Mouse (Mus musculus) heart, adult 9 months (tissue): ENCODE data around the gene Synpo2.

Source experiments
- DNase-seq, 2 experiments: peaks; one replicate each; pipeline ENCODE4 v3.0.0; 2022; ENCODE audit warnings: low spot score in 2 of 2

The Synpo2 gene

DNA sequence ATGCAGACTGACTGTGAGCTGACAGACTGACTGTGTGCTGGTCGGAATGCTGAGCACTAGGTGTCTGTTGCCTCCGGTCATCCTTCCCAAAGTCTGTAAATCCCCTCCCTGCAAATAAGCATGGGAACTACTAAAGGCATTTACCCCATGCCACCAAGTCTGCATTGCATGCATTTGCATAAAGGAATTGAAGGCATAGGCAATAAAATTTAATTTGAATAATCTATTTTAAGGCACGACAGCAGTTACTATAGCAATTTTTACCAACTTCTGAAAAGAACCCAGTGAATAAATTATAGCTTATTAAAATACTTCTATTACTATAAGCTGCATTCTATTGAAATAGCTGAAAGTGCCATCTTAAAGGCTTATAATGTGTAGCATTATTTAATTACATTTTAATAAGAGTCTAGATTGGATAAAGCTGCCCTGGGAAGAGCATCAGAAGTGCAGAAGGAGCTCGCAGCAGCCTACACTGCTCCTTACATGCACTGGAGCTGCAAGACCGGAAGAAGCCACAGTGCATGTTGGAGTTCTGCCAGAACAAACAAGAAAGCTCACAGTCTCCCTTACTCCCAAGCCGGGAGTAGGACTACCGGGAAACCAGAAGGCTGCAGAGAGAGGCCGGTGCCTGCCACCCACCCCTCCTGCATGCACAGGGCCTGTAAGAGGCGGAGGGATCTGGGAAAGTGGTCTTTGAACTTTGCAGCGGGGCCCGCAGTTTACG, 142.9 kb downstream of the Synpo2 start:
- no peak for DNase-seq

DNA sequence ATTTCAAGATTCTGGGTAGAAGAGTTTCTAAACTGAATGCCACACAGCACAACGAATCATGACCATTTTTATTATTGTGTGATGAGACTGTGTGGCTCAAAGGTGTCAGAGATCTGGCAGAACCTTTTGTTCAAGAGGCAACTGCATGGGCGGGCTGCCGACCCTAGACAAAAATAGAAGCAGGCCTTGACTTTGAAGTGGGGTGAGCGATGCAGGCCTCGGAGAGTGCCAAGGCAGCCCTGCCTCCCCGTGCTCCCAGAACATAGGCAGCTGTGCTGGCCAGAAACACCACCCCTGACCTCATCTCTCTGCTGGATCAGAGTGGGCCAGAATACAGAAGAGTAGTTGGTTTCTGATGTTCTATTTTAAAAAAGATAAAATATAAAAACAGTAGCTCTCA, 143.5 kb downstream of the Synpo2 start:
- DNase-seq: peak; percentile 80 to 85

DNA sequence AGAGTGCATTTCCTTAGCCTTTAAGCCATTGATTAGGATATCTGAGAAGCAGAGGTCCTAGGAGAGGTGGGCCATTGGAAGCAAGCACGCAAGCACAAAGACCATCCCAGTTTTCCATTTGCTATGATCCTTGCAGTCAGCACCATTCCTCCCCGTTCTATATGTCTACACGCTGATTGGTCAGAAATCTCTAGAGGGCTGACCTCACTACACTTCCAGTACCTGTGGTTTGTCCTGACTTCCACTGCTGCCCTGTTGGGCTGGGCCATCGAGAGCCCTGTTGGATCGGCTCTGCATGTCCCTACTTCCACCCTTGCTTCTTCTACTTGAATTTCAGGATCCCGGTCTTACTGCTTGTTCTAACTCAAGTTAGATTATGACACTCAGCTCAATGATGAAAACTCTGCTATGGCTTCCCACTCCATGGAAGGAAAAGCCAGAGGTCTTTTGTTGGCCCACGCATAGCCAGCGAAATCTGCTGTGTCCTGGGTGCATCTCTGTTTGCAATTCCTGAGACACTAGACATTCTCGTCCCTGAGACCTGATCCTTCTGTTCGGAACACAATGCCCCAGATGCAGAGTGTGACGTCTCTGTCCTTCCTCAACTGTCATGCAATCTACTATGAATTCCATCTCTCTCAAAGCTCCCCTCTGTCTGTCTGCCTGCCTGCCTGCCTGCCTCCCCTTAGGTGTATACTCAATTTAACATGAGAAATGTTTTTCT, 146.5 kb downstream of the Synpo2 start:
- DNase-seq: no peak

DNA sequence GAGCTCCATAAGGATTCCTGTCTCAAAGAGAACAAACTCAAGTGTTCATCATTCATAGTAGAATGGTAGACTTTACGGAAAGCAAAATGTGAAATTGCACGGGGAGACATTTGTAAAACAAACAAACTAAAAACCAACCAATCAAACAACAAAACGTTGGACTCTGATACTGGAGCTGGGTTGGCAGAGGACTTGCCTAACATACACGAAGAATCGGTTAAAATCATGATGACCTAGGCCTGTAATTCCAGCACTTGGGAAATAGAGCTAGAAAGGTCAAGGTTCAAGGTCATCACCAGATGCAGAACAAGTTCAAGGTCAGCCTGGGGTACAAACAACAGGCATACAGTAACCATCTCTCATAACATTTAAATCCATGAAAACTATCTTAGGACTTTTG, 147.7 kb downstream of the Synpo2 start:
- no peak for DNase-seq

DNA sequence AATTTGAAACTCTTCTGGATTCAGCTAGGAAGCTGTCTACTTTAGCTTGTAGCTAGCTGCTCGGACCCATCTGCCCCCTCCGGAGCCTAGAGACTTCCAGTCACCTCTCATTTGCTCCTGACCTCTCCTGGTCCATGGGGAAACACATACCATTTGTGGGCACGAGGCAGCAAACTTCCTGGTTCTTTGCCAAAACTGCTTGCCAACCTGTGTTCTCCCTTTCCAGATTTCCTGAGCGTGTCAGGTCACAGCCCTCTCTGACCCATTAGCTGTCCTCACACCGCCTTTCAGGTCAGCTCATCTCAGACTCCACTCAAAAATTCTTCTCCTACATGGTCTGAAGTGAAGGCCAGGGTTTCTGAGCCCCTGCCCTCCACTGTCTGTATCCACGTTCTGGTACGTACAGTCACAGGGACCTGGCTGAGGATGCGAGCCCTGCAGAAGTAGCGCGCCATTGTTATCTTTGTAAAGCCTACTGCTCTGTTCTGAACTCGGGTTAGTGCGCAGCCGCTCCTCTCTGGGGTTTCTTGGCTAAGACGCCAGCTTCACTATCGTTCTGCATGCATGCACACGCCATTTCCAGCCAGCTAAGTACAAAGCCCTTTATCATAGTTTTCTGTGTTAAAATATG, 150.0 kb downstream of the Synpo2 start:
- peak; percentile 66 to 85 for DNase-seq

DNA sequence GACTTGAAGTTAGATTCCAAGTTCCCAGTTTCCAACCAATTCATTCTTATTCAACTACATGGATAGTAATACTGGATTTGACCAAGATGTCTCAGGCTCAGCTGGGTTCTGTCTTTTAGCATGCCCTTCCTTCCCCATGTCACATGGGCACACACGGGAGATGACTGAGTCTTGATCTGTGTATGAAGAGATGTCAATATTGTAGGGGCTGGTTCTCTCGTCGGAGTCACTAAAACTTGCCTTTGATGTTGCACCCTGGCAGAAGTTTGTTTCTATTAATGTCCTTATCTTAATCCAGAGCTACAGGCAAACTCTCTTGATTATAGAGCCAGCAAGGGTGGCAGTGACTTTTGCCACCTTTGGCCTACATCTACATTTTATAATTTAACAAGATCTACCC, 154.3 kb downstream of the Synpo2 start:
- peak; percentile 25 to 47 for DNase-seq

DNA sequence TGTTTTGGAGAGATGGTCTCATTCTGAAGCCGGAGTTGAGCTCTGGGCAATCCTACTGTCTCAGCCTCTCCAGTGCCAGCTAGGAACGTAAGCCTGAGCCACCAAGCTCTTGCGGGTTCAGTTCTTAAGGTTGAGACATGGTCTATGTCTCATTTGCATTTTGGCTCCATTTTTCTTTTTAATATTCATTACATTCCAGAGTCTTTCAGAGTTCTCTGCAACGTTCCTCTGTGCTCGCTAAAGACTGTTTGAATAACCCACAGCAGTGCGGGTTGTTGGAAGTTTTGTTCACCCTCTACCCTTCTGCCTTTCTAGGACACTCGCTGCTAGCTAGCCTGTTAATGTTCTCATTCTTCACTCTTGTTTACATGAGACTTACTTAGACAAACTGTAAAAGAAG, 155.0 kb downstream of the Synpo2 start:
- no peak for DNase-seq

DNA sequence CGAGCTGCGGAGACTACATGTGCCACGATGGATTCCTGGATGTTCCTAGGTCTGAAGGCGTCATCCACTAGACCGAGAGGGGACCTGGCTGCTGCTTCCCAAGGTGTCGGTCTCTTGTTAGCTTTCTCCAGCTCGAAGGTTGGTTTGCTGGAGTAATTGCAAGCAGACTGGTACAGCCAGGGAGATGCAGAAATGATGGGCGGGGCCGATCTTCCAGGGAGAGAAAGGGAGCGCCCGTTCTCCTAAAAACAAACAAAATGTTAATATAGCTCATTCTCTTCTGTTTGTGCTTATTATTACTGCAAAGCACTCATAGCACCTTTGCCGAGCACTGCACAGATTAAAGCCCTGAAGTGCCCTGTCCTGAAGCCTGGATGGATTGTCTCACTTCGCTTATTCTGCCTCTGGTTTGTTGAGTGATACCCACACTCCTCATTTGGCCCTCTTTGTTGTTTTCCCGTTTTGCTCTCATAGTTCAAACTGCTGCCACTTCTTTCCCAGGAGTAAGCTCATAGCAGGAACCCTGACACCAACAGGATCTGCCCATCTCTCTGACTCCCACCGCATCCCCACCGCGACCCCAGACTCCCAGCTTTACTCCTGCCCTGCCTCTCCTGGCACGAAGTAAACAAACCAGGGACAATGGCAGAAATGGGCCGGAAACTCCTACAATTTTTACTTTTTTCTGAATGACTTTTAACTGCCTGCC, 155.8 kb downstream of the Synpo2 start:
- no peak for DNase-seq

DNA sequence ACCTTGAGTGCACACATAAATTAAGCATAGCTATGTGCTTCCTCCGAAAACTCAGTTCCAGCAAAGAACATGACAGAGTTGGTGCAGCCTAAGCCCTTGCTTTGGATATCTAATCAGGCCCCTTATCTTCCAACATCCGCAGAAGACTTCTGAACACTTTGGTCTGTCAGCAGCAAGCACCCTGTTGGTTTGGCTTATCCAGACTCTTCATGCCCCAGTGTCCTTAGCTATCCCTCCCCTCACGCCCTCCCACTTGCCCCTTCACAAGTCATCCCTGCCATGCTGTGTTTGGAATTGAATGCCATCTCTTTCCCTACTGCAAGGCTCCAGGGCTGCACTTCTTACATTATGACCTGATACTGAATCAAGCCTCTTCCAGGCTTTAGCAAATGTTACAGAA, 160.2 kb downstream of the Synpo2 start:
- DNase-seq: no peak

DNA sequence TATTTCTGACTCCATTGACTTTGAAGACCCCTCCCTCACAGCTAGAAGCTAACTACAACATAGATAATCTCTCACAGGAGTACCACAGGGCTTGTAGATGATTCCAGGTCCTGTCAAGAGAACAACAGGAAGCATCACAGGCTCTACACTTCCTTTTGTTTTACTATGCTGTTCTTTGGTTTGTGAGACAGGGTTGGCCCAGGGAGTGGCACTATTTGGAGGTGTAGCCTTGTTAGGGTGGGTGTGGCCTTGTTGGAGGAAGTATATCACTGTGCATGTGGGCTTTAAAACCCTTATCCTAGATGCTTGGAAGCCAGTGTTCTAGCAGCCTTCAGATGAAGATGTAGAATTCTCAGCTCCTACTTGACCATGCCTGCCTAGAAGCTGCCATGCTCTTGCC, 160.9 kb downstream of the Synpo2 start:
- no peak for DNase-seq

DNA sequence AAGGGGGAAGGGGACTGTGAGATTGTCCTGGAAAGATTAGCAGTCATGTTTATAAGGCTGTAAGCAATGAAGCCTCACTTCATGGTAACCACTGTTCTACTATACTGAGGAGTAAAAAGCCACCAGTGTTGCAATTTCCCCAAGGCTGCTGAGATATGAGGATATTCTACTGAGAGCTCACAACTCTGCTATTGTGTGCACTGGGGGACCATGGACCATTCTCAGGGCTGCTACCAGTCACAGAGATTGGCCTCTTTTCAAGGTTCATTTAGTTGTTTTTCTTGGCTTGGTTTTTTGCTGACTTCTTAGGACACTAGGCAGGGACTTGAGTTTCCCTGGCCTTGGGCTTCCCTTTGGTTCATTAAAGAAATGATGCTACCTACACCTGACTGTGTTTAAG, 162.6 kb downstream of the Synpo2 start:
- no peak for DNase-seq

DNA sequence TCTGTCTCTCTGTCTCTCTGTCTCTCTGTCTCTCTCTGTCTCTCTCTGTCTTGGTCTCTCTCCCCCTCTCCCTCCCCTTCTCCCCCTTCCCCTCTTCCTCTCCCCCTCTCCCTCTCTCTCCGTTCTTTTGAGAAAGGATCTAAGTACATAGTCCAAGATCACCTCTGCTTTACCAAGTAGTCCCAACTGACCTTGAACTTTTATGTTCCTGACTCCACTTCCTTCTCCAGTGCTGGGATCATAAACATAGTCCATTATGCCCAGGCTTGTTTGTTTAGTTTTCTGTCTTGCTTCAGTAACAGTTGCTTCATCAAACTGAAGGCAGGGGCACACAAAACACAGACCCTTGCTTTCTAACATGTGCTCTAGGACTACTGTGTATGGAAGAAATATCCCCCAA, 163.5 kb downstream of the Synpo2 start:
- DNase-seq: no peak

DNA sequence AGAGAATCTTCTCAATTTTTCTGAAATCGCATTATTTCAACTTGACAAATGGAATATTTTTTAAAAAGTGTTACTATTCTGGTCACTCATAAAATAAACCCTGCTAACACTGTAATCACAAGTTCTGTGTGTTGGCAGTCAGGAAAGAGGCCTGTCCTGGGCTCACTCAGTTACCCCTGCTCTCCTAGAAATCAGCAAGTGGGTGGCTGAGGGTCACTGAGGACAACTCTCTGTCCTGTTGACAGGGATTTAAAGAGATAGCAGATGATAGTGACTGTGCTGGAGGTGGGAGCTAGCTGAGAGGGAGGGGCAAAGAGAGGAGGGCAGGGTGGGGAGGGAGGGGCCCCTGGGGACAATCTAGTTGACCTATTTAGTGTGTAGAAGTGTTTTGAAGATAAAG, 165.0 kb downstream of the Synpo2 start:
- DNase-seq: peak; percentile 52 to 55

DNA sequence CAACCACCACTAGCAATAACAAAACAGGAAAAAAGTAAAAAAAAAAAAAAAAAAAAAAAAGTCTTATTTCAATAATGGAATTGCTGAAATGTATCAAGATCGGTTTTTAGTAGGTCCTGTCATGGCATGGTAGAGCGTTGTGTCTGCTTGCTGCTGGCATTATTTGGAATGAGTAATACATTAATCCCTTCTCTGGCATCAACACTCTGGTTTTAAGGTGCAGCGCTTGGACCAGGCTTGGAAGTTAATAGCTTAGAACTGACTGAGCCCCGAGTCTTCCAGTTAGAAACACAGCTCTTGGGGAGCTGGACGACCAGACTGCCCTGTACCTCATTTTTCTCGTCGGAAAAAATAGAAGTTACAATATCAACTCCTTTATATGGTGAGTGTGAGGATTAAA, 169.1 kb downstream of the Synpo2 start:
- DNase-seq: no peak

DNA sequence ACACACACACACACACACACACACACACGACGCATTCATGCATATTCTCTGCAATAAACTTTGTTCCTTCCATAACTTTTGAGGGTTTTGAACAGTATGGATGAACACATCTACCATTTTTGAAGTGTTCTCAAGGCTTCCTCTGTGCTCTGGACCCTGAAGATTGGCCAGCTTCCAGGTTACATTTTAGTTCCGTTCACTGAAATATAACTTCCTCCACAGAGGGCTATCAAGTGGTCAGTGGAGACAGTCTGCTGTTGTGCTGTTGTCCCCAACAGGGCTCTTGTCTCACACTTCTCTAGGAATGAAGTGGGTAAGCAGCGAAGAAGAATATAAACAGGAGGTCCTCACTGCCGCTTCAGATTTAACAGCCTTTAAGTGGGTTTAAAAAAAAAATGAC, 170.5 kb downstream of the Synpo2 start:
- DNase-seq: no peak

DNA sequence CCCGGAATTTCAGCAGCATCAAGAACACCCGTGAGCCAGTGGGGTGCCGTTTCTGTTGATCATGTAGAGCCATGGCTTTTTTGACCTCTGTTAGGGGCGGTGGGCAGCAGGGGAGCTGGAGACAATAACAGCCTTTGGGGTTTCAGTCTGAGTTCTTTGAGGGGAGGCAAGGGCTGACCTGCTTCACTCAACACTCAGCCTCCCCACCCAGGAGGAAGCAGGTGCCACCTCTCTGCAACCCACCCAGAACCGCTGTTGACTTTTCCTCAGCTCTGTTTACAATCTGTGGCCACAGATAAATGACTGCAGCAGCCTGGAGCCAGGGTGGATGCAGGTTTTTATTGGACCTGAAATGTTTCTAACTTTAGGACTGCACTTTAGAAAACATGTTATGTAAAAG, 171.8 kb downstream of the Synpo2 start:
- no peak for DNase-seq

DNA sequence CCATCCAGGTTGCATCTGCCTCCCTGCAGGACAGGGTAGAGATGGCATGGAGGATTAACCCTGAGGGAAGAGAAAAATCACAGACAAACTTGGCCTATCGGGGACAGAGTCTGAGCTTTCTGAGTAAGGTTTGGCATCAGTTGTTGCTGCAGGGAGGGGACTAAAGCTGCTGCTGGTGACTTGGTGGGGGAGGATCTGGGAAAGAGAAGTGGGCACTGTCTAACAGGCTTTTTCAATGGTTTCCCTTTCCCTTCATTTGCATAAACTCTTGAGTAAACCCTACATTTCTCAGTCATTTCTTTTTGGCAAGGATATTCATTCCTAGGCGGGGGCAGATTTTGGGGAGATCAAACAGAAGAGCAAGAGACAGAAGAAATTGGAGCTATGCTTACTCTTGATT, 174.0 kb downstream of the Synpo2 start:
- DNase-seq: no peak

DNA sequence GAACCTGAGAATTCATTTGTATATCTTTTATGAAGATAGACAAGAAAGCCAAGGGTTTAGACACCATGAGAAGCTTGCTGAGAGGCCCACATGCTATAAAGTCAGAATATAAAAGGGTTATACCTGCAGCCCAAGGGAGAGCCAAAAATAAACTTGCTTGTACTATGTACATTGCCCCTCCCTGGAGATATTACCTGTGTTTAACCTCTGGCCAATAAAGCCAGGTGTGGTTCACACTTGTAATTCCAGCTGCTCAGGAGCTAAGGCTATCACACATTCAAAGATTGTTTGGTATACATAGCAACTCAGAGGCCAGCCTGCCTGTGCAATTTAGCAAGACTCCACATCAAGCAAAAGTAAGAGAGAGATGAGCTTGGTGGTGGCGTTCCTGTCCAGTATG, 177.1 kb downstream of the Synpo2 start:
- DNase-seq: no peak

DNA sequence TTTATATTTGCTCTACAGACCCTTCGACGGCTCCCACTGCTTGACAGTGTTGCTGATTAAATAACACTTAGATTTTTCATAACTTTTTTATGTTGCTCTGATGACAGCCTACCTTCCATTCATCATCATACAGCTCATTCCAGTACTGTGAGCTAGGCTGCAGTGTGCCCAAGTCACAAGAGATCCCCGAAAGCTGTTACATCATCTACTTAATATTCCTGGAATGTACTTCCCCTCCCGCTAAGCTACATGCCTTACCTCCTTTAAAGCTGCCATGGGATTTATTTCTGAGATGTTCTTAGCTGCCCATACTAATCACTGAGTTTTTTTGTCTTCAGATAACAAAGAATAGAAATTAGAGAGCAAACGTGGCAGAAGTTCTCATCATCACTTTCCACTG, 181.8 kb downstream of the Synpo2 start:
- no peak for DNase-seq

DNA sequence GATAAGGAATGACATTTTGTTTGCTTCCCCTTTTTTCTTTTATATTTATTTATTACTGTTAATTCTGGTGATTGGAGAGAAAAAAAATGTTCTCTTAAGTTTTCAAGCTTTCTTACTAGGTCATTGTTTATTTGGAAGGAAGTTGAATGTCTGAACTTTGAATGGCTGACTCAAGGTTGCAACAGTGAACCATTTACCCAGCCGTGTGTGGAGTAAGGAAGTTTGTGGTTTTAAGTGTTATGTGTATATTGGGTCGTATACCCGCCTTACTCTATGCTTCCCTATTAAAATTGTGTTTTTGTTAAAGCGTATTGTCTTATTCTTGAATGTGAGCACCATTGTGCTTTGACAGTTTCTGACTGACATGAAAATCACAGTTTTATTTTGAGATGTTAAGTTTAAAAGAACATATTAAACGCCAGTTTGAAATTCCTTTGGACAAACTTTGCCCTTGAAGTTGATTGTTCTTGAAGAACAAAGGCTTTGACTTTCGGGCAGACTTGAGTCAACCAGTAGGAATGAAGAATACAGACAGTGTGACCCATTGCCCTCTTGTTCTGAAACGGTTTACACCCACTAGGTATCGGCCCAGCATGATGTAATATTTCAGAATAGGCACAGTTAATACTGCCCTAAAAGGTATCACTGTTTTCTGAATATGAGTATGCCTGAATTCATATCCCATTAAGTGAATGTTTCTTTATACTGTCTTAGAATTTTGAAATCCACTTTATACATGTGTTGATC, 182.6 kb downstream of the Synpo2 start:
- DNase-seq: no peak

DNA sequence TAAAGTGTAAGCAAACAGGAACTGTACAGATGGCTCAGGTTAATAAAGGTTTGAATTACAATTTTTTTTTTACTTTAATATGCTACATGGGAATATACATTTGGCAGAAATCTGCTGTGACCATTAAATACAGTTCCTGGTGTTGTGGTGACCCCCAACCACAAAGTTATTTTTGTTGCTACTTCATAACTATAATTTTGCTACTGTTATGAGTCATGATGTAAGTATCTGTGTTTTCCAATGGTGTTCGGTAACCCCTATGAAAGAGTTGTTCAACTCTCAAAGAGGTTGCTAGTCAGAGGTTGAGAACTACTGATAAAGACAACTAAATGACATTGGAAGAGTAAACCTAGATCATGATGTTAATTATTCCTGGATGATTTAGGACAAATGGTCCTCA, 193.6 kb downstream of the Synpo2 start:
- DNase-seq: no peak

DNA sequence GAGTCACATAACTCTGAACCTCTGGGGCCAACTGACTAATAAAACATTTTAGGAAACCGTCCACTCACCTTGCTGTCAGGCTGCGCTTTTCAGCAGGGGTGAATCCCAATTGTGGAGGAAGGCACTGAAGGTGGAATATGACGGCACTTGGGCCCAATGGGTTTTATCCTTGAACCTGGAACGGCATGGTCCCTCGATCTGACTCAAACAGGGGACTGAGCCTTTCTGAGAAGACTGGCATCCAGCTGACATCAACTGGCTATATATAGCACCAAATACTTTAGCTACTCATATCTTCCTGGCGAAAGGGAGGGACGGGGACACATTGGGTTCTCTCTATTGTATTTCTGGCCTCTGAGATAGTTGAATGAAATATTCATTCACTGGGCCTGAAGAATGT, 201.2 kb downstream of the Synpo2 start, which contains the start of gene Myoz2:
TSS of gene Myoz2 (minus strand) at position 264 of the 400 bp plus-strand sequence.
- DNase-seq: peak; percentile 69 to 71
